Mouse (Mus musculus) kidney, adult 9 months (tissue): ENCODE data around the gene Picalm.

Experiments
- DNase-seq: peaks from one replicate; pipeline ENCODE4 v3.0.0; 2022

The Picalm gene

DNA sequence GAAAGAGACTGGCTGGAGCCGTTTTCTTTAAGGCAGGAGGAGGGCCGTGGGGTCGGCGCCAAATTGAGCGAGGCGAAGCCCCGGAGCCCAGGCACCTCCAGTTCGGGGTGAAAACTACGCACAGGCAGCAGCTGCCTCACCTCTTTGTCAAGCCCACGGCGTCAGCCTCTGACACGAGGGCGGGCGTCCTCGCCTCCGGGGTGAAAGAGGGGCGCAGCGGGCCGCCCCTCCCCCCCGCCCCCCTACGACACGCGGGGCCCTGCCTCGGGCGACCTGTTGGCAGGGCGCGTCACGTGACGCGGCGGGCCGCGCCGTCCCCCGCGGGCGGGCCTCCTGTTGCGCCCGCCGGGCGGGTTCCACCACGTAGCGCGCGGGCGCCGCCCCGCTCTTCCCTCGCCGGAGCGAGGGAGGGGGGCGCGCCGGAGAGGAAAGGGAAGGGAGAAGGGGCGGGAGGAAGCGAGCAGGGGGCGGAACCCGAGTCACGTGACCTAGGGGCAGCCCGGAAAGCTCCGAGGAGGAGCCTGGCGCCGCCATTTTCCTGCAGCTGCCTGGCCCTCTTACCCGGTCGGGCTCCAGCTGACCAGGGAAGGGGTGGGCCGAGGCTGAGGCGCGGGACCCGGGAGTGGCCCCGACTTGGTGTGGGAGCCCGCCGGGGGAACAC lies at the start of gene Picalm:
TSS of gene Picalm (plus strand) at position 482 of the 661 bp plus-strand sequence.
- peak; percentile 98 for DNase-seq

DNA sequence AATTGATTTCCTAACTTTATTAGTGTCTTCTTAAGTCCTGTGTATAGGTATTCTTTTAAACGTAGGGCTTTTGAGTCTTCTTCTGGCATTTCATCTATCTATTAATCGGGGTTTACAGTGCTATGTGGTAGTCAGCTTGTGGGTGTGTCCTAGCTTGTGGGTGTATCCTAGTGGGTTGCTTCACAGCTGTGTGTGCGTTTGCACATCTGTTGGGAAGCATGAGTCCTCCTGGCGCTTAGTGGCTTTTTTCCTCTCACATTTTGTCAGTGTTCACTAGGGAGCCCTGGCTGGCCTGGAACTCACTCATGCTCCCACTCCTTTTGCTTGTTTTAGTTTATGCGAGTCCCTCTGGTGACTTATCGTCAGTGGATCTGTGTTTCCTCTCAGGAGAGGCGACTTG lies 46.2 kb upstream of the Picalm start:
- DNase-seq = no peak

DNA sequence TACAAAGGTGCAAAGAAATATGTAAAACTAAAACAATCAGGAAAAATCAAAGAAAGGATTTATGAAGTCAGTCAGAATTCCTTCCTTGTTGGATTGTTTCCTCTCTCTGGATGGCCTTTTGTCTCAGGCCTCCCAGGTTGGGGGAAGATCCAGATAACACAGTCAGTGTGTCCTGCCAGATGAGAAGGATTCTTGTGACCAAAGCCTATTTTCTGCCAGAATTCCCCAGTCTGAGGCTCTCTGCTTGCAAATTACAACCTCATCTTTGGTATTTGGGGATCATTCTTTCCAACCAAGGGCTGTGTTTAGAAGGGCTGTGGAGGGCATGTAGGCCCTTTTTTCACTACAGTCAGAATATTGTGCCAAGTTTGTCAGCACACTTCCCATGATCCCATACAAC lies 45.5 kb upstream of the Picalm start:
- no peak for DNase-seq

DNA sequence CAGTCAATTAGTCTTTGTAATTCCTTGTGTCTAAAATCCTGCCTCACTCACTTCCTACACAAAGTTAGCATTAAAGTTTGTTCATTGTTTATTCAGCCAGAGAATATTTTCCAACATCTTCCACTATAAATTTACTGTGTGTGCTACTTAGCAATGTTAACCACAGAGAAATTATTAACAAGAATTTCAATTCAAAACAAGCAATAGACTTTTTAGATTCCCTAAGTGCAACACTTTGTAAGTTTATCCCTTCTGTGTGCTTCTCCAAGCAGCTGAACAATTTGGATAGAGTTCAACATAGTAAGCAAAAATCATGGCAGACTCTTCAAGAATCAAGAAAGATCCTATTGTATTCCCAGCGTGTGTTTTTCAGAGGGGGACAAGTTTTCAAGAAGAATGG lies 44.3 kb upstream of the Picalm start:
- no peak for DNase-seq

DNA sequence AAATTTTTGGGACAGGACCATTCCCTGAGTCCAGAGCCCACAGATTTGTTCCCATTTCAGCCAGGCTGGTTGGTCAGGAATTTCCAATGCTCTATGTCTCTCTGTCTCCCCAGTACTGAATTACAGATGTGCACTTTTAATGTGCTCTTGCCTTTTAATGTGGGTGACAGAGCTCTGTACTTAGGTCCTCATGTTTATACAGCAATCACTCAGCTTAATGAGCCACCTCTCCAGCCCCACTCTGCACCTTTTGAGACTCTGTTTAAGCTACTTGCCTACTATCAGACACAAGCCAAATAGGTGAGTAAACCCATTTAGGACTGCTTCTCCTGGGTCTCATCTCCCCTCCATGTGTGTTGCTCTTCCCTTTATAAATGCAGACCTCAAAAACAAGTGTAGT lies 43.2 kb upstream of the Picalm start:
- DNase-seq = no peak

DNA sequence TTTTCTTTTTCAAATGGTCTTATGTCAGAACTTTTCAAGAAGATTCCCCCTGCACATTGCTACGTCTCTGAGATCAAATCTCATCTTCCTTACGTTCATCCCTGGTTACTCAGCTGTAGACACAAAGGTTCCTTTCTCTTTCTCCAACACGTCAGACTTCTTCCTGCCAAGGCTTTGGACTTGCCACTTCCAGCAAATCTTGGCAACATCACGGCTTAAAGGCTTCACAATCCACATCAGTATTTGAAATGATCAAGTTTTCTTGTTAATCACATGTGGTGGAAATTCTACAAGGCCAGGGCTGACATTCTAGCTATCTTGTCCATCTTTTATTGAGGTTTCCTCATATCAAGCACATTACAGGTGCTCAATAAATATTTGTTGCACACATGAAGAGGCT lies 39.0 kb upstream of the Picalm start:
- DNase-seq = no peak

DNA sequence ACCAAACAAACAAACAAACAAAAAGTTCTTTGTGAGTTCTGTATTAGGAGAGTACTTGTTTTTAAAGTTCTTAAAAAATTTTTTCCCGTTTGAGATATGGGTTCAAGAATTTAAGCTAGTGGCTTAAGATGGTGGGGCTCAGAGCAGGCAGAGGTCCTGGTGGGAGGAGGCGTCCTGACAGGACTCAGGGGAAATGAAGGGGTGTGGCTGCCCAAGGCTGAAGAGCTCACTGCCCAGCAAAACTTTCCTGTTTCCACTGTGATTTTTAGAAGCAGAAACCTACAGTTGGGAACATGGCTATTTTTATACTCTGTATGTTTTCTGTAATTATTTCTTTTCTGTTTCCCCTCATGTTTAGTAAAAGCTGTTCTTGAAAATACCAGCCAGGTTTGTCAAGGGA lies 38.3 kb upstream of the Picalm start:
- DNase-seq = no peak

DNA sequence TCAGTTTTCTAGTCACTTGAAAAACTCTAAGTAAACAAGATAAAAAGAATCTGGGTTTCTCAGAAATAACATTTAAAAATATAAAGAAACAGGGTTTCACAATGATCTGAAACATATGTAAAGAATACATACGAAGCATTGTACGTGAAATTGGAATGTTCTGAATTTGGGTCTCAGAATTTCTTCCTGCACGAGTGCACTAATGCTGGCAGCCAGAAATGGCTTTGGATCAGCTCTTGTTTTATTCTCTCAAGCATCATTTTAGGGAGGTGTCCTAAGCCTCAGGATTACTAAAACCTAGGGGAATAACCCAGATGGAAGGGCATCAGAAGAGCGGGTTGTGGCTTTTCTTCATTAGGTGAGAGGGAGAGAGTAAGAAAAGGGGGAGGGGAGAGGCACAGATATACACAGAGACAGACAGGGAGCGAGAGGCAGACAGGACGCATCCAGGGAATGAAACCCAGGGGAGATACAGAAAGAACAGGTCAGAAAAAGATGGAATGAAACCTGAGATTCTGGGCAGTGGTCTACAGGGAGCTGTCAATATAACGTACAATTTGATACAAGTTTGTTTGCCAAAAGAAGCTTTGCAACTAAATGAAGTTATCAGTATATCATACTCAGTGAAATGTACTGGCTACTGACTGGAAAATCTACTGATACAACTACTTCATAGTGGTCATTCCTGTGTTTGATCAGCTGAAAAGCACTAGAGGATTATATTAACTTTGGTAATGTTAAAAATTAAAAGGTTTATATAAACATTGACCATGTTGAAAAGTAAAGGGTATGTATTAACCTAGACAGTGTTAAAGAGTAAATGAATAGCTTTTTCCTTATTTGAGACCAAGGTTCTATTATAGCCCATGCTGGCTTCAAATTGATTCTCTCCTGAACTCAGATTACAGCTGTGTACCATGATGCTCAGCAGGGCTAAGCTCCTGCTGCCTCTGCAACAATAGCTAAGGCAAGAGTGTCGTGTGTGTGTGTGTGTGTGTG lies 37.3 kb upstream of the Picalm start:
- peak; percentile 71 for DNase-seq

DNA sequence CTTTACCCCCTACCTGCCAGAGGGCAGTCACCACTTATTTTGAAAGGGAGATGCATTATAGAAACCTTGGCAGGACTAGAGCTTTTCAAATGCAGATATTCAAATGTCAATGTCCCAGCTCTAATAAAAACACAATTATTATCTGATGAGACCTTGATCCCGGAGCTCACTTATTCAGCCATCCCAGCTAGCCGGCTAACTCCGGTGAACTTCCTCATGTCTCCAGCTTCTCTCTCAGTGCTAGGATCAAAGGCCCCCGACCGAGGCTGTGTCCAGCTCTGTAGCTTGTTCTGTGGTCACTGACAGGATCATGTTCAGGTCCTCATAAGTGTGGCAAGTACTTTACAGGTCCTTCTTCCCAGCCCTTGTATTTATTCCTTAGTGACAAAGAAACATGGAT lies 34.9 kb upstream of the Picalm start:
- no peak for DNase-seq

DNA sequence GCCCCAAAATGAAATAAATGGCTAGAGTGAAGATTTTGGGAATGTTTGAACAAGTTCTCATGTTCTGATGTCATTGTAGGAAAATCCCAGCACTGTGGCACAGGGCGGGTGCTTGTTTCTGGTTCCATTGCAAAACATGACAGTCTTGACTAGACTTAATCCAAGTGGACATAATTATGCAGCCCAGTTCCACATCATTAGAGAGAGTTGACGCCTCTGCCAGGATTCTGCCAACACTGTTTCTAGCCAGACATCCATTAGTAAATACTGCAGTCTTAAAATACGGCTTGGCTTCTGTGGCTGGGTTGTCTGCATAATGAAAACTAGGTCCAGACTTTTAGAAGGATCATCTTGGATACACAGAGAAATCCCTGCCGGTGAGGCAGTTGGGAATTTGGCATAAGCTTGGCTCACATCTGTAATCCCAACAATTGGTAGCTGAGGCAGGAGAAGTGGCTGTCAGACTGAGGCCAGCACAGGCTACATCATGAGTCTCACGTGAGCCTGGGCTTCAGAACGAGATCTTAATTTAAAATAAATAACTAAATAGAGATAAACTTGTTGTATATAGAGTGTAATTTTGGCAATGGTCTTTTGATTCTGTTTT lies 34.1 kb upstream of the Picalm start:
- peak; percentile 60 for DNase-seq

DNA sequence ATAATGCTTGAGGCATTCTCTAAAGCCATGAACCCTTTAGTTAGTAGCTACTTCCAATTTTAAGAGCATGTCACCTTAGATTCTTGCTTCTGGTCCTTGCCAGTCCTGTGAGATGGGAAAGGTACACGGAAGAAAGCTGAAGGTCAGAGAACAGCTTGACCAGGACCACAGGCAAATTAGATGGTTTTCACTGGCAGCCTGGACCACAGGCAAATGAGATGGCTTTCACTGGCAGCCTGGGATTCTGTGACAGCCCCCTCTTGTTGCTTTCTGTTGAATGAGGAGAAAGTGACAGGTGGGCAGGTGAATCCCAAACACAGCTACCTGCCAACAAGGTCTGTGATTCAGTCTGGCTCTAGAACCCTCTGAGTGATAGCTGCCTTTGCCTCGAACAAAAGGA lies 33.4 kb upstream of the Picalm start:
- no peak for DNase-seq

DNA sequence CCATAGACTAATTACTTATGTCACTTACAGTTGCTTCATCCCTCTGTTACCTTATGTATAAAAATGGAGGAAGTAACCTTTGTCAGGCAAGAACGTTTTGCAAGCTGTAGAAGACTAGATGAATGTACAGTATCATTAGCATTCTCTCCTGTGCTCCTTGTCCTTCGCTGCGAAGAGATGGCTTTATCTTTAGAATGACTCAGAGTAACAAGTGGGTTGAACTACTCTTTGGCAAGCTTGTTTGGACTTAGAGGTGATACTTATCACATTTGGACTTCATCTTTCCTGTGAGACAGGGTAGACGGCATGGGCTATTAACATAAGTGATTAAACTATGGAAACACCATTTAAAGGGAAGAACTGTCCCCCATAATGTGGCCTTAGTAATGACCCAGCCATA lies 31.8 kb upstream of the Picalm start:
- no peak for DNase-seq

DNA sequence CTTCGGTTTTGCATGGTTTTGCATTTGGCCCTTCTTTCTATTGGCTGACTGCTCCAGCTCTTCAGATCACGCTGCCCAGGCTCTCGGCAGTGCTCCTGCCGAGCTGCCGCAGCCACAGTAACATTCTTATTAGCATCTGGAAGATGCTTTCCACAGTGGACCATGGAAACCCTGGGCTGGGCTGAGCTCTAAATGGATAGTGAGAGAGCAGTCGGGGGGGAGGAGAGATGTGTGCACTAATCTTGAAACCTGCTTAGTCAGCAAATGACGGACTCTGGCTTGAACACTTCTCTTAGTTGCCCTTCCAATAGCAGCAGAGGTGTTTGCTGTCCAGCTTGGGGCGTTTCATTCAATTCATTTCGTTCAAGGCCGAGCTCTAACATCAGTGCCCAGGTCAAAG lies 30.8 kb upstream of the Picalm start:
- no peak for DNase-seq

DNA sequence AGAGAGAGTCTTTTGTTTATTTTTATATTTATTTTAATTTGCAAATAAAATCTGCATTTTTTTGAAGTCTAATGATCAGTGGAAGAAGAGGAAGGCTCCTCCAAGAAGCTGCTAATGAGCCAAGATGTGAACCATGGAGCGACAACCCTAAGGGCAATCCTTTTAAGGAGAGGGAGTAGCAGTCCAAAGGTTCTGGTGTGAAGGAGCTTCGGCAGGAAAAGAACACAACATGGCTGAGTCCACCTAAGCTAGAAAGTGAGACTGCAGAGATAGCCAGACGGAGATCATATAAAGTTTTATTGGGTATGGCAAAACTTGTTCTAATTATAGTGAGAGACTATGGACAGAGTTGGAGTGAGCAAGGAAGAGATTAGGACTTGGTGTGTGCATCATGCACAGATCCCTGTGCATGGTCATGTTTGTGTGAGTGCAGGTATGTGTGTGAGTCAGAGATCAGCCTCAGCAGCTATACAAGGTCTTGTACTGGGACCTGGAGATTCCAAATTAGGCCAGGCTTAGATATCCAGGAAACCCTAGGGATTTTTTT lies 29.3 kb upstream of the Picalm start:
- peak; percentile 72 for DNase-seq

DNA sequence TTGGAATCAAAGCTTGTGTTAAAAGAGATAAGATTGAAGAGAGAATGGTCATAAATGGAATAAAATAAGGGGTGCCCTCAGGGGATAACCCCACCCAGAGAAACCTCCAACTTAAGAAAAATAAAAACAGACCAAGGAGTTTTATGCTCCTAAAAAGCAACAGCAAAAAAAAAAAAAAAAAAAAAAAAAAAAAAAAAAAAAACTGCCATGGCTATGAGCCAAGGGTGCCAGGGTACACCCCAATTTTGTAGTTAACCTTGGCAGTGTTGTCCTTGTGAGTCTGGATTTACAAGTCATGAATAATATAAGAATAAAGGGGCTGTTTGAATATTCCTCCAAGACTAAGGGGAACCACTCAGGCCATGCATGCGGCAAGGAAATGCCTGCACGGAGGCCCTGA lies 13.9 kb upstream of the Picalm start:
- no peak for DNase-seq

DNA sequence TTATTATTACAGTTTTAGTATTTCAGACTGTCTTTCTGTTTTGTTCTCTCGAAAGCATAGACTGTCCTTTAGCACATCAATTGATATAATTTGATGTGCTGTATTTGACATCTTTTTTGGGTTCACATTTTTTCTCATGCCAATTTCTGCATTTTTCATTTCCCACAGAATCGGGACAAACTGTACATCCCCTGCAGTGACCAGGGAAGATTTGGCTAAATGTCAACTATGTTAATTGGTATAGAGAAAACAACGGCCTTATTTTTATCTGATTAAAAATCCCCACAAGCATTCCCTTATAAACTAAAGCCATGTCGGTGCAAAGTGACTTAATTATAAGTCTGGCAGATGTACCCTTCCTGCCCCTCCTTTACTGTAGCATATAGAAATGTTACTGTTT lies 9.9 kb upstream of the Picalm start:
- no peak for DNase-seq

DNA sequence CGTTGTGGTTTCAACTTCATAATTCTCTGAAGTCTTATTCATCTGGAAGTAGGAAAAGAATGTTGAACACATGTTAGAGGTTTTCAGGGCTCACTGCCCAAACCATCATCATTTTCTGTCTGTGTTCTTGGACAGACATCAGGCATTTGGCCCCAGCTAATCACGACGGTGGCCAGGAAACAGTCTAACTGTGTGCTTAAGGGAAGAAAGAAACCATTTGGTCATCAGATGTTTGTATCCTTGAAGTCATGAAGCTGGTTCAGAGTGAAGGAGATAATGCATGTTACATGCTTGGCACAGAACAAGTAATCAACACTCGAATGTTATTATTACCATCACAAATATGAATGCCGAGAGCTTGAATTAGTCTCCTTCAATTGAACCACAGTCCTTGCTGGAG lies 5.0 kb upstream of the Picalm start:
- DNase-seq = no peak

DNA sequence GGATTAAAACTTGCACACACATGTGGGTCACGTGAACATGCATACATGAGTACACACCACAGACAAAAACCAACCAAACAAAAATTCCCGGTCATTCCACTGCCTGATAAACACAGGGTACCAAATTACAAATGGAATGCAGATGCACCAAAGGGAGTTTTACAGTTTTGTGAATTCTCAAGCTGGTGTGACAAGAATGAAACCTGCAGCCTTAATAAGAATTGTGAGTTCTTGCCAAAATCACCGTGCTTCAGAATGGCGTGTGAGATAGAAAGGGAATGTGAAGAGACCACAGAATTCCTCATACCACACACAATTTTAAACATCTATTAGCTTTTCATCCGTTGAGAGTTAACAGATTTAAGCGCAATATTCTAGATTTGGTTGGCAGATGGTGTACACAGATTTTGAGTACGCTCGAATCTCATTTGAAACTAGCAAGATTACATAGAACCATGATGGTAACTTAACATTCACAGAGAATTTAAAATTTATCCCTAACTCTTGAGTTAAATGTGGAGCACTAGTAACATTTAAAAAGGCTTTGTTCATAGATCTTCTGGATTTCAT lies 1.3 kb upstream of the Picalm start:
- no peak for DNase-seq

DNA sequence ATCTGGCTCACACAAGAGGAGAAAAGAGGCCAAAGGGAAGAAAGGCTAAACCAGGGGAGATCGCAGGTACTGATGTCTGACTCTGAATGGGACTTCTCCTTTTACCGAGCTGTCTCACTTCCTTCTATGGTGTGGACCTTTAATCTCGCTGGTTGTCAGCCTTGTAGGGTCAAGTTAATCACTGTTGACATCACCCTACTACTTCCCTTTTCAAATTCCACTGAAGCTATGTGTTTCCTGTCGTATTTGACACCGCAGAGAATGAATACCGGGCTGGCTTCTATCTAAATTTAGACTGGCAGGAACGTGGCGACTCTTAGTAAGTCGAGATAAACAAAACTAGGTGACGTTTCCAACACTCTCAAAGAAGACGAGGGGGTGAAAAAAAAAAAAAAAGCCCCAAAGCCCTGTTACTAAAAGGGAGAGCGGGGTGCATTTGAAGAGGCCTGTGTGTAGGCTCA lies 712 bp upstream of the Picalm start:
- peak; percentile 86 for DNase-seq

DNA sequence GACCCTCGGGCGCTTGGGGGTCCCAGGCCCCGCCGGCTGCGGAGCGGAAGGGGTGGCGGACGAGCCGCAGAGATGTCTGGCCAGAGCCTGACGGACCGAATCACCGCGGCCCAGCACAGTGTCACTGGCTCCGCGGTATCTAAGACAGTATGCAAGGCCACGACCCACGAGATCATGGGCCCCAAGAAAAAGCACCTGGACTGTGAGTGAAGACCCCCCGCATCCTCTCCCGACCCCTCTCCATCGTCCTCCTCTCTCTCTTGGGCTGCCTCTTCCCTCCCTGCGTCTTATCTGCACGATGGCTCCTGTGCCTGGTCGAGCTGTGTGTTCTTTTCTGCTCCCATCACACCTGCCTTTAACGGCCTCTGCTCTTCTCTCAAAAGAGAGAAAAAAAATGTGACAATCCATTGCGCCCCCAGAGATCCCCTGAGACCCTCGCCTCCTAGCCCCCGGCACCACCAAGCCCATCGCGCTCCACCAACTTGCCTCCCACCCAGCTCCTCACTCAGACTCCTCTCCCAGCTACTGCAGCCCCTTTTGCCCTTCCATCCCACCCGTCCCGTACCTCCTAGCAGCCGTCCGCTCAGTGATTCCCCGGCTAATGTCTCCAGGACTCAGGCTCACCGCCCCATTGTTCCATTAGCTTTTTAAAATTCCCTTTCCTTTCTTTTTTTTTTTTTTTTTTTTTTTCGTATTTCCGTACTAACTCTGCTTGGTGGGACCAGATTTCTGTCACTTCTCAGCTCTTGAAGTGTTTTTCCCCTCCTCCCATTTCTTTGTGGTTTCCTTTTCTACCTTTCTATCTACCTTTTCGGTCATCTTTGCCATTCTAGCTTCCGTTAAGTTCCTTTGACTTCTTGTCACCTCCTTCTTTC lies 725 bp downstream of the Picalm start:
- DNase-seq = peak; percentile 45

DNA sequence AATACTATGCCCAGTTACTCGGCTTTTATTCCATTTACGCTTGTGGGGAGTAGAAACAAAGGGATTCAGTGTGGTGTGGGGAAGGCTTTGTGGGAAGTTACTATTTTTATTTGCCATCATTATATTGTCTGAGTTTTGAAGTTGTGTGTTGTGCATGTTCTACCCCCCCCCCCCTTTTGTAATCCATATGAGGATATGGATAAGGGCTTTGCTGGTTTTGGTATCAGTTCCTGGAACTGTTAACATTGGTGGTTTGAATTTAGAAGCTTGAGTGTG lies 1.3 kb downstream of the Picalm start:
- no peak for DNase-seq

DNA sequence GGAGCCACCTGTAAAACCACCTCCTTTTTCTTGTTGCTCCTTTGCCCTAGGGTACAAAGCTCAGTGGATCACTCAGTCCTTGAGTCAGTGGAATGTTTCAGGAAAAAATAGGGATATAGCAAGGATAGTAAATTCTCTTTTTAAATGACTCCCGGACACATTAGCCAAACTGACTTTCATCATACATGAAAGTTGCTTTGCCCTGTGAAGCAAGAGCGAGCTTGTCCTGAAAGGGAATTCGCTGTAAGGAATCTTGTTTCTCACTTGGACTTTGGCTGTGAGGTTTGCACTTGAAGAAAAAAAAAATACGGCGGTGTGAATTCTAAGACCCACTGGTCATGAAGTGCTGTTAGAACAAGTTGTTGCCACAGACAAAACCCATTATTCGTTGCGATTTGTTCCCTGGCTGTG lies 1.8 kb downstream of the Picalm start:
- peak; percentile 92 for DNase-seq
